Mouse (Mus musculus) intestine, embryonic 14.5 days (tissue): Measurements from ENCODE around the gene Nfatc2ip. TPM values are rescaled to one million over a fixed set of nuclear protein-coding genes. Genes with fewer than 3 reads are reported as not detected.

Source experiments
- ATAC-seq: fragments of 200-750 bp; cut with Nextera tagmentation; replicated peaks from 2 replicates; pipeline ENCODE4 v1.8.0; 2017; ENCODE audit warnings: low read depth, moderate number of reproducible peaks, moderate TSS enrichment, moderate library complexity; ENCODE audit not compliant: low FRiP score, low TSS enrichment
- DNase-seq: peaks from one replicate; pipeline ENCODE4 v3.0.0-alpha.2; 2018; ENCODE audit warnings: low spot score
- H3K27ac ChIP-seq: fragments of 300-500 bp; sonication (generic); 2 replicates; pipeline ENCODE4 v1.5.1; 2014; ENCODE audit warnings: low read depth, mild to moderate bottlenecking, control low read depth
- H3K27me3 ChIP-seq: fragments of 300-500 bp; sonication (generic); replicated peaks from 2 replicates; pipeline ENCODE4 v1.6.1; 2014; ENCODE audit warnings: low read length, control low read depth; ENCODE audit not compliant: control insufficient read depth, insufficient read depth
- H3K36me3 ChIP-seq: fragments of 300-500 bp; sonication (generic); 2 replicates; pipeline ENCODE4 v1.6.1; 2014; ENCODE audit warnings: low read length, control low read depth; ENCODE audit not compliant: control insufficient read depth, insufficient read depth
- H3K4me1 ChIP-seq: fragments of 300-500 bp; sonication (generic); replicated peaks from 2 replicates; pipeline ENCODE4 v1.6.1; 2014; ENCODE audit warnings: low read length, control low read depth, mixed read lengths; ENCODE audit not compliant: control insufficient read depth, insufficient read depth
- H3K4me2 ChIP-seq: fragments of 300-500 bp; sonication (generic); 2 replicates; pipeline ENCODE4 v1.6.1; 2014; ENCODE audit warnings: low read length
- H3K4me3 ChIP-seq: fragments of 300-500 bp; sonication (generic); 2 replicates; pipeline ENCODE4 v1.5.1; 2014; ENCODE audit warnings: low read depth, low read length, control low read depth, mixed read lengths
- H3K9ac ChIP-seq: fragments of 300-500 bp; sonication (generic); 2 replicates; pipeline ENCODE4 v1.6.1; 2014; ENCODE audit warnings: mild to moderate bottlenecking, low read length
- H3K9me3 ChIP-seq: fragments of 300-500 bp; sonication (generic); 2 replicates; pipeline ENCODE4 v1.6.1; 2016; ENCODE audit warnings: low read length, control low read depth; ENCODE audit not compliant: control insufficient read depth
- WGBS: fragments of 180-500 bp; shearing (Covaris S2); extraction: QIAGEN DNeasy Blood & Tissue Kit; methylation state at CpG from one replicate; pipeline ENCODE4 v1.1.7; 2014; 5-methylcytosine and 5-hydroxymethylcytosine counted together
- polyA plus RNA-seq: library from polyadenylated mRNA; unstranded; fragments of >200 nt; fragmentation: Nextera tagmentation; extraction: Ambion mirVana; gene quantifications from 2 replicates; pipeline ENCODE4 v1.2.1, GENCODE M21; 2014

Gene Nfatc2ip
- polyA plus RNA-seq, 1 experiment from 2014 or later = 2.3 TPM

DNA sequence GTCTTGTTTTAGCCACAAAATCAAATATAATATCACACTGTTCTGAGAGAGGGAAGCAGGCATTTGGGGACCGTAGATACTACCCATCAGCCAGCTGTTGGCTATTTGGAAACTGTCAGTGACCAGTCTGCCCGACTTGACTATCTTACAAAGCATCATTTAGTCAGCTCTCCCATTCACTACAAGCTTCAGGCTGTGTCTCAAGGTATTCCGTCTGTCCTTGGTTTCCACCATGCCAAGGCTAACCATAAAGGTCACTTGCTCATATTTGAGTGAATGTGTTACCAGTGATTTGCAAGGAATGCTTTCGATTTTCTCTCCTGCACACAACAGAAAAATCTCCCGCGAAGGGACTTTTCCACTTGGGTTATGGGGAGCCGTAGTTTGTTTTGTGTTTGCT, 38.2 kb upstream of the Nfatc2ip start:
- 89% methylated on average over 7 of the region's 7 CpGs for WGBS
- no peak for ATAC-seq
- no peak overlapping the region for H3K27ac ChIP-seq
- H3K36me3 ChIP-seq = peaks cover 20% of the 10 kb centered on the region; the same call in 1 of the 2 replicates
- no peaks in the 10 kb centered on the region for H3K27me3 ChIP-seq
- no peak overlapping the region for H3K9ac ChIP-seq
- H3K4me1 ChIP-seq = 0 out of 2 replicates have a peak, but pooled peaks cover under 1% of the 10 kb centered on the region
- H3K9me3 ChIP-seq = no peaks in the 10 kb centered on the region
- no peak overlapping the region for H3K4me2 ChIP-seq
- no peak overlapping the region for H3K4me3 ChIP-seq
- DNase-seq = no peak

GRCm38 (mm10) chr7:126430167-126430566, 33.6 kb upstream of the Nfatc2ip start:
- H3K27me3 ChIP-seq = no peaks in the 10 kb centered on the region
- H3K27ac ChIP-seq = no peak overlapping the region
- no peak overlapping the region for H3K4me3 ChIP-seq
- H3K9me3 ChIP-seq = no peaks in the 10 kb centered on the region
- H3K4me2 ChIP-seq = no peak overlapping the region
- DNase-seq (no peak), ATAC-seq (no peak)
- H3K4me1 ChIP-seq = peaks cover 12% of the 10 kb centered on the region
- H3K36me3 ChIP-seq = peaks cover 15% of the 10 kb centered on the region; the same call in 1 of the 2 replicates
- no peak overlapping the region for H3K9ac ChIP-seq

DNA sequence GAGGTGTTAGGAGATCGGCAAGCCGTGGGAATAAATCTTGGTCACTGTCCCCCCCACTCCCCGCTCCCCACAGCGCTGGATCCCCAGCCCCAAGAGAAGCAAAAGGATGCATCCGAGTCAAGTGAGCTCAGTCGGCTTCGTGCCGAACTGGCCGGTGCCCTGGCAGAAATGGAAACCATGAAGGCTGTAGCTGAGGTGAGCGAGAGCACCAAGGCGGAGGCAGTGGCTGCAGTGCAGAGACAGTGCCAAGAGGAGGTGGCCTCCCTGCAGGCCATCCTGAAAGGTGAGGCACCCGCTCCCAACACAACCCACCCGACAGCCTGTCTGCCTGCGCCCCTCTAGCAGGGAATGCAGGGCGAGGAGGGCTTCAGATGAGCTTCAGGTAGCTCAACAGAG, 33.0 kb upstream of the Nfatc2ip start:
- Histone ChIP-seq H3K4me3 (peak overlapping the region; percentile 69), H3K9me3 (no peaks in the 10 kb centered on the region), H3K27ac (no peak overlapping the region), H3K27me3 (no peaks in the 10 kb centered on the region), H3K4me2 (peak overlapping the region; percentile 71), H3K9ac (peak overlapping the region; percentile 84), H3K36me3 (peaks cover 9% of the 10 kb centered on the region; the same call in 1 of the 2 replicates), H3K4me1 (peaks cover 12% of the 10 kb centered on the region)
- DNase-seq = no peak
- 29% methylated on average over 15 of the region's 15 CpGs for WGBS
- peak; percentile 1; the same call in 1 of the 2 replicates for ATAC-seq

DNA sequence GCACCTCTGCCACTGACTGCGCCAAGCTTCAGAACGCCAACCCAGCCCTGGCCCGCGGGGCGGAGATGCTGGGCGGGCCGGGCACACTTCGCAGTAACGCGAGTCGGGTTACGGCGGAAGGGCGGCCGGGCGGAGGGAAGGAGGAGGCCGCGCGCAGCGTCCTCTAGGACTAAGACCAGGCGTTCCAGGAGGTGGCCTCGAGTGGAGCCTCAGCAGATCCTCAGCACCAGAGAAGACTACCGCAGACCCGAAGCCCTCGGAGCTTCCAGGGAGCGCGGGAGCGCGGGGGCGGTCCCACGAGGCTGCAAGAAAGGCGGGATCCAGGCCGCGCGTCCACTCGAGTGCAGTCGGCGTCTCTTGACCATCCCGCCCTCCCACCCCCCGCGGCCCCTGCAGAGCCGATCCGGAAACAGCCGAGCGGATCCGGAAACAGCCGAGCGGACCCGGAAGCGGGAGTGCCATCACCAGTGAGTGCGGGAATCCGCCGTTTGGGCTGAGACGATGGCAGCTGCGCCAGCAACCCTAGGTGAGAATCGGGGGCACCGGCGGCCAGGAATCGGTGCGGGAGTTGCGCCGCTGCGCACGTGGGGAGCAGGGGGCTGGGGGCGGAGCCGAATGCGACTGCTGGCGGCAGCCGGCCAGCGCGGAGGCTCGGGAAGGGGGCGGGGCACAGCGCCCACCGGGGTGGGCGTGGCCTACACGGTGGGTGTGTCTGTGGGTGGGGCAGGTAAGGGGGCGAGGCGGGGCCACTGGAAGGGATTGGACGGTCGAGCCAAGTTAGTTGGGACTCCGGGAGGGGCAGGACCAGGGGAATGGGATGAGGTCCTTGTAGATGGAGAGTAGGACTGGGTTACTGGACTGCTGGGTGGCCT, 32.3 kb upstream of the Nfatc2ip start, which contains the start of gene Rabep2:
TSS of gene Rabep2 (plus strand) at position 129 of the 872 bp plus-strand sequence.
- Histone ChIP-seq H3K4me1 (peaks cover 12% of the 10 kb centered on the region), H3K27me3 (no peaks in the 10 kb centered on the region), H3K4me3 (peak within 1 kb of the TSS; percentile 69), H3K9me3 (no peaks in the 10 kb centered on the region), H3K9ac (peak within 1 kb of the TSS; percentile 84), H3K36me3 (peaks cover 3% of the 10 kb centered on the region; the same call in 1 of the 2 replicates), H3K4me2 (peak within 1 kb of the TSS; percentile 71), H3K27ac (peak within 1 kb of the TSS; percentile 95)
- peak; percentile 96 for ATAC-seq
- under 1% methylated on average over 81 of the region's 82 CpGs for WGBS
- peak; percentile 100 for DNase-seq

GRCm38 (mm10) chr7:126428154-126428553, 31.6 kb upstream of the Nfatc2ip start:
- WGBS = 8% methylated on average over 4 of the region's 4 CpGs
- Histone ChIP-seq H3K4me2 (peak overlapping the region; percentile 71), H3K4me3 (peak overlapping the region; percentile 69), H3K36me3 (0 out of 2 replicates have a peak, but pooled peaks cover 3% of the 10 kb centered on the region), H3K4me1 (peaks cover 12% of the 10 kb centered on the region), H3K27ac (peak overlapping the region; percentile 95), H3K9me3 (no peaks in the 10 kb centered on the region), H3K9ac (peak overlapping the region; percentile 84), H3K27me3 (no peaks in the 10 kb centered on the region)
- ATAC-seq = peak; percentile 44
- no peak for DNase-seq

- H3K27ac ChIP-seq = peak overlapping the region; percentile 95; the same call in 1 of the 2 replicates
- H3K27me3 ChIP-seq = no peaks in the 10 kb centered on the region
- no peak overlapping the region for H3K9ac ChIP-seq
- 48% methylated on average over 12 of the region's 13 CpGs for WGBS
- no peaks in the 10 kb centered on the region for H3K36me3 ChIP-seq
- H3K4me2 ChIP-seq = no peak overlapping the region
- ATAC-seq (no peak), DNase-seq (no peak)
- peaks cover 12% of the 10 kb centered on the region for H3K4me1 ChIP-seq
- H3K4me3 ChIP-seq = no peak overlapping the region
- H3K9me3 ChIP-seq = no peaks in the 10 kb centered on the region
Measured at GRCm38 (mm10) chr7:126427323-126427860, 30.9 kb upstream of the Nfatc2ip start.

- H3K9ac ChIP-seq = no peak overlapping the region
- 86% methylated on average over 6 of the region's 6 CpGs for WGBS
Measured at GRCm38 (mm10) chr7:126424161-126424560, 27.6 kb upstream of the Nfatc2ip start.

GRCm38 (mm10) chr7:126421756-126422155, 25.2 kb upstream of the Nfatc2ip start:
- no peak for DNase-seq
- H3K27me3 ChIP-seq = no peaks in the 10 kb centered on the region
- H3K4me3 ChIP-seq = no peak overlapping the region
- no peaks in the 10 kb centered on the region for H3K9me3 ChIP-seq
- no peak overlapping the region for H3K4me2 ChIP-seq
- 87% methylated on average over 5 of the region's 5 CpGs for WGBS
- H3K27ac ChIP-seq = no peak overlapping the region
- no peak overlapping the region for H3K9ac ChIP-seq
- H3K36me3 ChIP-seq = no peaks in the 10 kb centered on the region
- no peak for ATAC-seq
- H3K4me1 ChIP-seq = no peaks in the 10 kb centered on the region

More at GRCm38 (mm10) chr7:126424161-126424560, 27.6 kb upstream of the Nfatc2ip start:
- ATAC-seq = no peak
- H3K27ac ChIP-seq = no peak overlapping the region
- no peaks in the 10 kb centered on the region for H3K9me3 ChIP-seq
- H3K4me3 ChIP-seq = no peak overlapping the region
- H3K4me1 ChIP-seq = peaks cover 7% of the 10 kb centered on the region
- no peak overlapping the region for H3K4me2 ChIP-seq
- H3K27me3 ChIP-seq = no peaks in the 10 kb centered on the region
- no peak for DNase-seq
- H3K36me3 ChIP-seq = no peaks in the 10 kb centered on the region
